Mouse (Mus musculus) bone marrow macrophage, adult 2 months (primary cell): ENCODE results near the gene Lcn8.

Source experiments
- CTCF ChIP-seq: IDR thresholded peaks from 2 replicates; pipeline ENCODE4 v1.5.1; 2012; ENCODE audit warnings: low read depth, mild to moderate bottlenecking, low read length, moderate library complexity
- POLR2A ChIP-seq: IDR thresholded peaks from 2 replicates; pipeline ENCODE4 v1.6.1; 2012; ENCODE audit warnings: mild to moderate bottlenecking, low read depth, low read length, borderline replicate concordance

GRCm38 (mm10) chr2:25634046-25634445 is 18.9 kb upstream of the Lcn8 start:
- TF ChIP-seq POLR2A (no peak), CTCF (no peak)
